Mouse (Mus musculus) hindbrain, embryonic 12.5 days (tissue): ENCODE results near the gene Pcbp2. TPM values are rescaled to one million over a fixed set of nuclear protein-coding genes. Genes with fewer than 3 reads are reported as not detected.

ENCODE experiments used
- ATAC-seq: fragments of 200-750 bp; cut with Nextera tagmentation; 2 replicates; pipeline ENCODE4 v1.8.0; 2017; ENCODE audit warnings: moderate TSS enrichment; ENCODE audit not compliant: low FRiP score
- H3K27ac ChIP-seq: fragments of 300-500 bp; sonication (generic); 2 replicates; pipeline ENCODE4 v1.5.1; 2016; ENCODE audit warnings: mild to moderate bottlenecking
- H3K27me3 ChIP-seq: fragments of 300-500 bp; sonication (generic); 2 replicates; pipeline ENCODE4 v1.6.1; 2016; ENCODE audit warnings: mild to moderate bottlenecking
- H3K36me3 ChIP-seq: fragments of 300-500 bp; sonication (generic); 2 replicates; pipeline ENCODE4 v1.6.1; 2016; ENCODE audit warnings: mild to moderate bottlenecking
- H3K4me1 ChIP-seq: fragments of 300-500 bp; sonication (generic); 2 replicates; pipeline ENCODE4 v1.6.1; 2016
- H3K4me2 ChIP-seq: fragments of 300-500 bp; sonication (generic); replicated peaks from 2 replicates; pipeline ENCODE4 v1.6.1; 2016; ENCODE audit warnings: mild to moderate bottlenecking
- H3K4me3 ChIP-seq: fragments of 300-500 bp; sonication (generic); 2 replicates; pipeline ENCODE4 v1.5.1; 2016; ENCODE audit warnings: mild to moderate bottlenecking
- H3K9ac ChIP-seq: fragments of 300-500 bp; sonication (generic); 2 replicates; pipeline ENCODE4 v1.6.1; 2016; ENCODE audit warnings: mild to moderate bottlenecking, moderate library complexity
- H3K9me3 ChIP-seq: fragments of 300-500 bp; sonication (generic); replicated peaks from 2 replicates; pipeline ENCODE4 v1.6.1; 2016; ENCODE audit warnings: mild to moderate bottlenecking
- WGBS: fragments of 180-500 bp; shearing (Covaris S2); methylation state at CpG from one replicate; pipeline ENCODE4 v1.1.7; 2016; 5-methylcytosine and 5-hydroxymethylcytosine counted together
- polyA plus RNA-seq: library from polyadenylated mRNA; unstranded; fragments of >200 nt; fragmentation: Nextera tagmentation; extraction: Ambion mirVana; gene quantifications from 2 replicates; pipeline ENCODE4 v1.2.1, GENCODE M21; 2016

Pcbp2 gene
- polyA plus RNA-seq, 1 experiment from 2014 or later = 161 TPM

DNA sequence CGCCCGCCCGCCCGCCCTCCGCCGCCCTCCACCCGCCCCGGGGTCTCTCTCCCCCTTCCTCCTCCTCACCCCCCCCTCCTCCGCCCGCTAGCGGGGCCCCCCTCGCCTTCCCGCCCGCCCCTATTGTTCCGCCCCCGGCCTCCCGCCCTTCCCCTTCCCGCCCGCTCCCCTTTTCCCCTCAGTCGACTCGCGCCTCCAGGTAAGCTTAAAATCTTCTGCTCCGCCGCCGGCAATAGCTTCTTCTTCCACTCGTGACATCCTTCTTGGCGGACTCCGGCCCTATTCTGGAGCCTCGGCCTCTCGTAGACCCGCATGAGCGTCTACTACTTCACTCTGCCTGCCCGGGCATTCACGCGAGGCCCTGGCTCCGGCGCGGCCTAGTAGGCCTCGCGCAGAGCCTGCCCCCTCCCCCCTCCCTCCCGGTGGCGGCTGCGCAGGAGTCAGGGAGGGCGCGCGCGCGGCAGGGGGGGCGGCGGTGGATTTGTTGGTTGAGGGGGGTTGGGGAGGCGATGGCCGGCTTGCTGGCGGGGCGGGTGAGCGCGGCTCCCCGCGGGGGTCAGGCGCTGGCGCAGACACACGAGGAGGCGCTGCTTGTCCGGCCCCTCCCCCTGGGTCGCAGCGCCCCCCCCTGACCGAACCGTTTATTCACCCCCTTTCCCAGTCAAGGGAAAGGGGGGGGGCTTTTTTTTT is 411 bp downstream of the Pcbp2 start:
- Histone ChIP-seq H3K9me3 (no peaks in the 10 kb centered on the region), H3K27me3 (no peaks in the 10 kb centered on the region), H3K4me3 (peak overlapping the region; percentile 81), H3K4me2 (peak overlapping the region; percentile 71), H3K4me1 (peaks cover 7% of the 10 kb centered on the region), H3K36me3 (peaks cover 19% of the 10 kb centered on the region), H3K9ac (peak overlapping the region; percentile 93), H3K27ac (peak overlapping the region; percentile 98)
- peak; percentile 82 for ATAC-seq
- WGBS = under 1% methylated on average over 30 of the region's 67 CpGs

DNA sequence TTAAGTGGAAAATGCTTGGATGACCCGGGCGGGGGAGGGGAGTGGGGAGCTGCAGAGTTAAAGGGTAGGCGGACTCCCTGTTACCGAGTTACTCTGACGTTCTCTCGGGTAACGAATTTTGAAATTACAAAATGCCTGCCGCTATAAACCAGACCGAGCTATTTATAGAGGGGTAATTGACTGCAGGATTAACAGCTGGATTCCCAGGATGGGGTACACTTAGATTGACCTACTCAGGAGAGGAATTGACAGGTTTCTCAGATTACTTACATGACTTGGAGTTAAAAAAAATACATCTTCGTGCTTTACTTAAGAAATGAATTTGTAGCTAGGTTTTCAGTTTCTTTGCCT is 931 bp downstream of the Pcbp2 start:
- 0% methylated on average over 10 of the region's 10 CpGs for WGBS
- peak; percentile 0; the same call in 1 of the 2 replicates for ATAC-seq
- Histone ChIP-seq H3K9ac (peak overlapping the region; percentile 93), H3K9me3 (no peaks in the 10 kb centered on the region), H3K36me3 (peaks cover 24% of the 10 kb centered on the region), H3K4me2 (peak overlapping the region; percentile 71), H3K27me3 (no peaks in the 10 kb centered on the region), H3K27ac (peak overlapping the region; percentile 98), H3K4me3 (peak overlapping the region; percentile 81), H3K4me1 (peaks cover 7% of the 10 kb centered on the region)

DNA sequence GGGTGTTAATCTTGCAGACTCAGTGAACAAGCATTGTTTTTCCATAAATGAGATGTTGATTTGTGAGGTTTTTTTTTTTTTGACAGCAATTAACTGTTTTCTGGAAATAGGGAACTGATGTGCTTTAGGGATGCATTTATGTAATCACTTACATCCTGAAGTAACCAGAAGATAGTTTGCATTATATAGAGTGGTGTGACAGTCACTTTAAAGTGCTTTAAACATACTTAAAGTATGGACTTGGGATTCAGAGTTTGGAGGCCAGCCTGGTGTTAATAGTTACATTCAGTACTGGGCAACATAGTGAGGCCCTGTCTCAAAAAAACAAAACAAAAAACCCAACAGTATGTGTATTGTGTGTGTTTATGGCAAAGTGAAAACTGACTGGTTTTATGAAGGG is 1.4 kb downstream of the Pcbp2 start:
- Histone ChIP-seq H3K4me1 (peaks cover 7% of the 10 kb centered on the region), H3K4me3 (peak overlapping the region; percentile 81), H3K27me3 (no peaks in the 10 kb centered on the region), H3K4me2 (peak overlapping the region; percentile 71), H3K27ac (no peak overlapping the region), H3K9me3 (no peaks in the 10 kb centered on the region), H3K9ac (peak overlapping the region; percentile 93), H3K36me3 (peaks cover 27% of the 10 kb centered on the region)
- ATAC-seq = no peak

DNA sequence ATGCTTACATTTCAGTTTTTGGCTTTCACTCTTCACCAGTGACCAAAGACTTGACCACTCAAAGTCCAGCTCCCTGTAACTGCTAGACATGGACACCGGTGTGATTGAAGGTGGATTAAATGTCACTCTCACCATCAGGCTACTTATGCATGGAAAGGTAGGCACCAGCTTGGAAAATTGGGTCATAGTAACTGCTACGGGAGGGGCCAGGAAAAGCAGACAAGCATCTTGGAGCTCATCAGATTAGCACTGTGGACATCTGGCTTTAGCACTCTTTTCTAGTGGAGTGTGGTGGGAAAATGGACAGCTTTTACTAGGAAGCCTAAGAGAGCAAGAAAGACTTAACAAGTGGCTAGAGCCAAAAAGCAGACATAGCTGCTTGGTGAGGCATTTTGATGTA is 2.9 kb downstream of the Pcbp2 start:
- Histone ChIP-seq H3K4me2 (0 out of 2 replicates have a peak overlapping the region, but pooled peaks have one; percentile 14), H3K27me3 (no peaks in the 10 kb centered on the region), H3K27ac (no peak overlapping the region), H3K9me3 (no peaks in the 10 kb centered on the region), H3K36me3 (peaks cover 35% of the 10 kb centered on the region), H3K4me3 (no peak overlapping the region), H3K4me1 (peaks cover 7% of the 10 kb centered on the region), H3K9ac (no peak overlapping the region)
- 74% methylated on average over 2 of the region's 2 CpGs for WGBS
- ATAC-seq = no peak

DNA sequence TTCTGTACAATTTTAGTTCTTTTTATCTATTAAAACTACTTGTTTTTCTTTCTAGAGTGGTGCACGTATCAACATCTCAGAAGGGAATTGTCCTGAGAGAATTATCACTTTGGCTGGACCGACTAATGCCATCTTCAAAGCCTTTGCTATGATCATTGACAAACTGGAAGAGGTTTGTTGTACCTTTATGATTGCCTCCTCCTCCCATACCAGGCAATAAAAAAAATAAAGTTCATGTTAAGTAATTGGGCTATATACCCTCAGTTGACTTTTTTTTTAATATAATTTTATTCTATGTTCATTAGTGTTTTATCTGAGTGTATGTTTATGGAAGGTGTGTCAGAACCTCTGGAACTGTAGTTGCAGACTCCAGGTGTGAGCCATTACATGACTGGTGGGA is 4.2 kb downstream of the Pcbp2 start:
- Histone ChIP-seq H3K36me3 (peaks cover 46% of the 10 kb centered on the region), H3K4me3 (no peak overlapping the region), H3K27ac (no peak overlapping the region), H3K4me1 (peaks cover 7% of the 10 kb centered on the region), H3K9me3 (no peaks in the 10 kb centered on the region), H3K27me3 (no peaks in the 10 kb centered on the region), H3K9ac (no peak overlapping the region), H3K4me2 (no peak overlapping the region)
- ATAC-seq = no peak
- WGBS = 93% methylated on average over 2 of the region's 2 CpGs

DNA sequence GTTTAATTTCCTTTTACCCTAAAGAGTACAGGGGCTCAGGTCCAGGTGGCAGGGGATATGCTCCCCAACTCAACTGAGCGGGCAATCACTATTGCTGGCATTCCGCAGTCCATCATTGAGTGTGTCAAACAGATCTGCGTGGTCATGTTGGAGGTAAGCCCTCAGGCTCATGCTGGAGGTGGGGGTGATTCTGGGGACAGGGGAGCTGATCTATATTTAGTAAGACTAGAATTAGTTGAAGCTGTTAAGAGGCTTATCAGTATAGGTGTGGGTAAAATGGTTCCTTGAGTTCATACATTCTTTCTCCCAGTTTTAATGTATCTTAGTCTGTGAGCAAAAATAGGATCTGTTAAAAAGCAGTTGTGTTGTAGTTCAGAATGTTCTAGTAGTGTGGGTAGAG is 12.8 kb downstream of the Pcbp2 start:
- H3K27me3 ChIP-seq = no peaks in the 10 kb centered on the region
- no peak overlapping the region for H3K27ac ChIP-seq
- no peak overlapping the region for H3K9ac ChIP-seq
- H3K9me3 ChIP-seq = no peaks in the 10 kb centered on the region
- H3K4me2 ChIP-seq = no peak overlapping the region
- no peak overlapping the region for H3K4me3 ChIP-seq
- ATAC-seq = no peak
- 95% methylated on average over 3 of the region's 3 CpGs for WGBS
- no peaks in the 10 kb centered on the region for H3K4me1 ChIP-seq
- H3K36me3 ChIP-seq = peaks cover 75% of the 10 kb centered on the region

DNA sequence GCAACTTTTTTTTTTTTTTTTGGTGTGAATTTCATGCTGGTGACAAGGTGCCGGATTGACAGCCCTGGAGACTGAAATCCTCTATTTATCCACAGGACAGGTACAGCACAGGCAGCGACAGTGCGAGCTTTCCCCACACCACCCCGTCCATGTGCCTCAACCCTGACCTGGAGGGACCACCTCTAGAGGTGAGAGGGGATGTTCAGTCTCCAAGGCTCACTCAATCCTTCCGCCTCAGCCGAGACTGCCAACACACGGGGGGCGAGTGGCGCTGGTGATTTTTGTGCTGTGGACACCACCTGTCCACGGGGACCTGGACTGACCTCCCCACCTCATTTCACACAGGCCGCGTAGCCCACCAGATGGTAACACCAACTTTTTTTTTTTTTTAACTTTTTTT is 15.5 kb downstream of the Pcbp2 start:
- Histone ChIP-seq H3K4me2 (no peak overlapping the region), H3K36me3 (peaks cover 86% of the 10 kb centered on the region), H3K4me1 (no peaks in the 10 kb centered on the region), H3K27me3 (no peaks in the 10 kb centered on the region), H3K4me3 (no peak overlapping the region), H3K9ac (no peak overlapping the region), H3K9me3 (no peaks in the 10 kb centered on the region), H3K27ac (no peak overlapping the region)
- WGBS = 94% methylated on average over 12 of the region's 12 CpGs
- no peak for ATAC-seq

DNA sequence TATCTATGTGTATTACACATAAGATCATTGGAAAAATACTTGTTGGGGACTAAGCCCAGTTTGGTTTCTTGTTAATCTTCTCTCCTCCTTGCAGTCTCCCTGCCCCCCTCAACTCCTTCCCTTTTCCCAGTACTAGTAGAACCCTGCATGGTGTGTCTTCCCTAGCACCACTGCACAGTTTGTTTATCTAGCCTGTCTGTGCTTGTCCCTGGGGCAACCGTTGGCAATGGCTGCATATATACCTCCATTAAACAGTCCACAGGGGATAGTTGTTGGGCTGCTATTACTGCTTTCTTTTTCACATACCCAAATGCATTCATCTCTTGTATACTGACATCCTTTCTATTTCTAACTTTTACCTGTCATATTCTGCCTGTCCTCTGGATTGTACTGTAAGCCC is 17.3 kb downstream of the Pcbp2 start:
- H3K36me3 ChIP-seq = peaks cover 80% of the 10 kb centered on the region
- ATAC-seq = no peak
- H3K9ac ChIP-seq = no peak overlapping the region
- H3K27ac ChIP-seq = no peak overlapping the region
- H3K27me3 ChIP-seq = no peaks in the 10 kb centered on the region
- H3K9me3 ChIP-seq = no peaks in the 10 kb centered on the region
- no peak overlapping the region for H3K4me3 ChIP-seq
- no peak overlapping the region for H3K4me2 ChIP-seq
- 65% methylated on average over 1 of the region's 1 CpGs for WGBS
- no peaks in the 10 kb centered on the region for H3K4me1 ChIP-seq

DNA sequence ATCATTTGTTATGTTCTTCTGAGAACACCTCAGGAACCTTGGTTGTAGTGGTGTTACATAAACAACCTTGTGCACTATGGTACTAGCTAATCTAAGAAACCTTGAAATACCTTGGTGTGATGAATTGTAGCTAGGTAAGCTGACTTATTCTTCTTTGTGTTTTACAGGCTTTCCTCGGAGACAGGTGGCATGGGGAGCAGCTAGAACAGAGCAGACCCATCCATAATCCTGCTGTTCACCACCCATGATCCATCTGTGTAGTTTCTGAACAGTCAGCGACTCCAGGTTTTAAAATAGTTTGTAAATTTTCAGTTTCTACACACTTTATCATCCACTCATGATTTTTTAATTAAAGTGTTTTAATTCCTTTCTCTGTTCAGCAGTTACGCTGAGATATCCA is 28.0 kb downstream of the Pcbp2 start:
- no peak overlapping the region for H3K4me2 ChIP-seq
- no peaks in the 10 kb centered on the region for H3K9me3 ChIP-seq
- peaks cover 86% of the 10 kb centered on the region for H3K36me3 ChIP-seq
- H3K4me1 ChIP-seq = no peaks in the 10 kb centered on the region
- H3K4me3 ChIP-seq = no peak overlapping the region
- 92% methylated on average over 3 of the region's 3 CpGs for WGBS
- ATAC-seq = no peak
- no peaks in the 10 kb centered on the region for H3K27me3 ChIP-seq
- no peak overlapping the region for H3K27ac ChIP-seq
- no peak overlapping the region for H3K9ac ChIP-seq

DNA sequence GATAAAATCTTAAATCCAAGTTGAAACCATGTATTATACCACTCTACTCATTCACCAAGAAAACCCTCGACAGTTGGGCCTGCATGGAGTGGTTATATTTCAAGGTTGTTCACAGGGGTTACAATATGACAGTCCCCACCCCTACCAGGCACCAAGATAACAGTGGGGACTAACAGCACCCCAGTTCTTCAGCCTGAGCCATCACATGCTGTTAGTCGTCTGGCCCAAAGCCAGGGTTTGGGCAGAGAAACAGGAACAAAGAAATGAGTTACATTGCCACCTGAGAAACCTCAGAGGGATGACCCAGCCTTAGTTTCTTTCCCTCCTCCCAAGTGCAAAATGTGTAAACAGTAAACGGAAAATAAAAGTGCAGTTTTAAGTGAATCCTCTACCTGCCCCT is 29.0 kb downstream of the Pcbp2 start:
- ATAC-seq = no peak
- Histone ChIP-seq H3K27ac (no peak overlapping the region), H3K4me3 (no peak overlapping the region), H3K4me1 (no peaks in the 10 kb centered on the region), H3K27me3 (no peaks in the 10 kb centered on the region), H3K36me3 (peaks cover 88% of the 10 kb centered on the region), H3K9ac (no peak overlapping the region), H3K4me2 (no peak overlapping the region), H3K9me3 (no peaks in the 10 kb centered on the region)
- WGBS = 81% methylated on average over 3 of the region's 3 CpGs

DNA sequence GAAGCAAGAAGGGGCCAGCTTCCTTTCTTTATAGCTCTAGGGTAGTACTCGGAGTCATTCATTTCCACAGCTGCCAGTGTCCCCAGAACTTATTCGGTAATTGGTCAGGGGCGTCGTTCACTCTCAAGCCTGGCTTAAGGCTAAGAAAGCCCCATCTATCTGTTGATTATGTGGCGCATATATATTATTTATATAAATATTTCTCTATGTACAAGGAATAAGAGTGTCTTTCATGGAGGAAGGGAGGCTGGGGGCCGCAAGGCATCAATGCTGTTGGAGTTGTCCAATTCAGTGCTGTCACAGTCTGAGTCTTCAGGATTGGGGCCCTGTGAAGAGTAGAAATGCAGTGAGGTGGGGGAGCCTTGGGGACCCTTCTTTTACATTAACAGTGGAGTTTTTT is 29.5 kb downstream of the Pcbp2 start:
- Histone ChIP-seq H3K27ac (no peak overlapping the region), H3K4me2 (no peak overlapping the region), H3K9ac (no peak overlapping the region), H3K36me3 (peaks cover 87% of the 10 kb centered on the region), H3K27me3 (no peaks in the 10 kb centered on the region), H3K4me1 (no peaks in the 10 kb centered on the region), H3K4me3 (no peak overlapping the region), H3K9me3 (no peaks in the 10 kb centered on the region)
- no peak for ATAC-seq
- WGBS = 90% methylated on average over 6 of the region's 6 CpGs

DNA sequence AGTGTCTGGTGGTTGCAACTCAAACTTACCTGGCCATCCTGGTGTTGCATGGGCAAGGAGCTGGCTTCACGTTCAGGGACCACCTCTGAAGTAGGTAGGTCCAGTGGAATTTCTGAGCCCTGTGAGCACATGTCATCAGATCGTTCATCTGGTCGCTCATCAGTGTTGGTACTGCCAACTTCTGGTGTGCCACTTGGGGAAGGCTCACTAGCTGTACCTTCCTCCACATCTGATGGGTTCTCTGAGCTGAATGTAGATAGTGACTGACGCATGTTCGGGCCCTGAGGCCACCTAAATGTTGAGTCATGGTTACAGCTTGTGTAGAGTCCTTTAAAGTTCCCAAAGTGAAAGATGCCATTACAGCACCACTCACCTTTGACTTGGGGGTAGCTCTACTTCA is 30.1 kb downstream of the Pcbp2 start:
- Histone ChIP-seq H3K4me1 (no peaks in the 10 kb centered on the region), H3K4me2 (no peak overlapping the region), H3K27me3 (no peaks in the 10 kb centered on the region), H3K36me3 (peaks cover 88% of the 10 kb centered on the region), H3K27ac (no peak overlapping the region), H3K9me3 (no peaks in the 10 kb centered on the region), H3K4me3 (no peak overlapping the region), H3K9ac (no peak overlapping the region)
- WGBS = 92% methylated on average over 5 of the region's 5 CpGs
- no peak for ATAC-seq

DNA sequence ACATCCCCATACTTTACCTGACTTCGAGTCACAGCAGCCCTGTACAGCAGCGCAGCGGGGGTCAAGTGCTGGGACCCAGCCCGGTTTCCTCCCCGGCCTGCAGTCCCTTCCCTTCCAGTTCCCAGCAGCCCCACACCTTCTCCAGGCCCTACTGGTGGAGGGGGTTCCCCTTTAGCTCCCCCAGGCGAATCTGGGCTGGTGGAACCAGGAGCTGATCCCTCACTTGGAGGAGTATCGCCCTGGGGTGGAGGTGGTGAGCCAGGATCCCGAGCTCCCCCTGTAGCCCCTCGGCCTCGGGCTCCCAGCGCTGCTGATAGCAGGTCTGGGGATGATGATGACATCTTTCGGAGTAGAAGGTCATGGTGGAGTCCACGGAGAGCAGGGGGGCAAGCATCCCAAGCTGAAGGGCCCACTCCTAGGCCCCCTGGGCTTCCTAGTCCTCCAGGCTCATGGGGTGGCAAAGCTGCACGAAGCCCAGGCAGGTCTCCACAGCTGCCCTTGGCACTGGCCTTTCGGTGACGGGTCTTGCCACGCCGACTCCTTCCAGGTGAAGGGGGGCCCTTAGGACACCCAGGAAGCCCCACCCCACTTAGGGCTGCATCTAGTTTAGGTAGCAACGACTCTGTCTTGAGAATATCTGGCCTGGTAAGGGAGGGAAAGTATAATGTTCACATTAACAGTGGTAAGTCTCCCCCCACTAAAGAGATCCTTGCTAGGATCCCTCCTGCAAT is 30.9 kb downstream of the Pcbp2 start:
- H3K4me1 ChIP-seq = no peaks in the 10 kb centered on the region
- no peaks in the 10 kb centered on the region for H3K9me3 ChIP-seq
- 0 out of 2 replicates have a peak, but pooled peaks have one; percentile 24 for ATAC-seq
- no peaks in the 10 kb centered on the region for H3K27me3 ChIP-seq
- H3K36me3 ChIP-seq = peaks cover 88% of the 10 kb centered on the region
- no peak overlapping the region for H3K4me3 ChIP-seq
- 91% methylated on average over 19 of the region's 19 CpGs for WGBS
- no peak overlapping the region for H3K4me2 ChIP-seq
- H3K27ac ChIP-seq = no peak overlapping the region
- H3K9ac ChIP-seq = no peak overlapping the region
